Mouse (Mus musculus): Measurements from ENCODE around the gene Ampd2. TPM values are rescaled to one million over a fixed set of nuclear protein-coding genes. Genes with fewer than 3 reads are reported as not detected.

Gene Ampd2
- total RNA-seq, 4 experiments from 2014 or later, result 56.4 to 61.4 (median 58.1) TPM

DNA sequence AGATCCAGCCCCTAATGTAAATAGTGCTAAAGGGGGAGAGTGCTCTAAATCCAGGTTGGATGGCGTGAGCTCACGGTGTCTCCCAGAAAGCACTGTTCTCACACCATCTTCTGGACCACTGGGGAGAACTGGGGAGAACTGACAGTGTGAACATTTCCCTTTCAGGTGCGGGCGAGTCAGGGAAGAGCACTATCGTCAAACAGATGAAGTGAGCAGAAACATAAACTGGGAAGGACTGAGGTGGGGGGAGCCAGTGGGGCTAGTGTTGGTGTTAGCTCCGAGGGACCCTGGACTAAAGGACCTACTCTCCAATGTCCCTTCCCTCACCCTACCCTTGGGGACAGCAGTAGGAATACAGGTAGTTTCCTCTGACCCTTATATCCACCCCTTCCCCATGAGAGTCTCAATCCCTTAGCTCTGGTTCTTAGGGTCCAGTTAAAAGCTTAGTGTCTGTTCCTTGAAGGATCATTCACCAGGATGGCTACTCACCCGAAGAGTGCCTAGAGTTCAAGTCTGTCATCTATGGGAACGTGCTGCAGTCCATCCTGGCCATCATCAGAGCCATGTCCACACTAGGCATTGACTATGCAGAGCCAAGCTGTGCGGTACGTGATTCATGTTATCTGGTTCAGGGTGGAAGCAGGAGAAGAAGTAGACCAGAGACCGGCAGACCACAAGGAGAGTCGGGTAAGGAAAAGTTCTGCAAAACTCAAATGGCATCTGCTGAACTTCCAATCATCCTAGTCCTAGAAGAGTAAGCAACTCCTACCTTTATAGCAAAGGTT, 8.7 kb upstream of the Ampd2 start:
- DNase-seq (ENCODE audit: low spot score in 2 of 2), result no peak

DNA sequence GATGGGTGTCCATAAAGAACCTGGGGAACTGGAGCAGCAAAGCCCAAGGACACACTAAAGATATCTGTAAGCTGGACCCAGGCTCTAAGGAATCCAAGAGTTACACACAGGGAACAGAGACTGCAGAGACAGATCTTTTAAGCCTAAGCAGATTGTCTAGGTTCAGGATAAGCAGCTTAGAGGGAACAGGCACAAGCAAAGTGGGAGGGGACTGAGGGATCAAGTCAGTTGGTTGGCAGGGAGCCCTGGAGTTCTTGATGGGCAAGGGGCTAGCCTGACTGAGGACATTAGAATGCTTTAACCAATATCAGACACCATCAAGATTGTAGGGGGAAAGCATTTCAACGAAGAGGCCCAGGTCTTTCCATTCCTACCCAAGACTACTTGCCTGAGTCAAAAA, 7.7 kb upstream of the Ampd2 start:
- DNase-seq (ENCODE audit: low spot score in 2 of 2), result no peak

DNA sequence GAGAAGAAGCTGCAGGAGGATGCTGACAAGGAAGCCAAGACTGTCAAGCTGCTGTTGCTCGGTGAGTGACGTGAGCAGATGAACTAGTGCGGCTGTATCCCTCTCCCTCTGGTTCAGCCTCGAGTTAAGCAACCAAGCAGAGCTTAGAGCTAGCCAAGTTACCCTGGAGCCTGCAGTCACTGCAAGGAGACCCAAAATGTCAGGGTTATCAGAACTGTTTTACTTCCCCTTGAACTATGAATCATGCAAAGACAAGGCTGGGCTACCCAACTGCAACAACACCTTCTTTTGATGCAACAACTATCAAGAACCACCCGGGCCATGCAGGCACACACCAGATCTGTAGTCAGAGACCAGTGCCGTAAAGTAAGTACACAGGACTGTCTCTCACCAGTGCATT, 6.9 kb upstream of the Ampd2 start:
- DNase-seq (ENCODE audit: low spot score in 2 of 2), result no peak

DNA sequence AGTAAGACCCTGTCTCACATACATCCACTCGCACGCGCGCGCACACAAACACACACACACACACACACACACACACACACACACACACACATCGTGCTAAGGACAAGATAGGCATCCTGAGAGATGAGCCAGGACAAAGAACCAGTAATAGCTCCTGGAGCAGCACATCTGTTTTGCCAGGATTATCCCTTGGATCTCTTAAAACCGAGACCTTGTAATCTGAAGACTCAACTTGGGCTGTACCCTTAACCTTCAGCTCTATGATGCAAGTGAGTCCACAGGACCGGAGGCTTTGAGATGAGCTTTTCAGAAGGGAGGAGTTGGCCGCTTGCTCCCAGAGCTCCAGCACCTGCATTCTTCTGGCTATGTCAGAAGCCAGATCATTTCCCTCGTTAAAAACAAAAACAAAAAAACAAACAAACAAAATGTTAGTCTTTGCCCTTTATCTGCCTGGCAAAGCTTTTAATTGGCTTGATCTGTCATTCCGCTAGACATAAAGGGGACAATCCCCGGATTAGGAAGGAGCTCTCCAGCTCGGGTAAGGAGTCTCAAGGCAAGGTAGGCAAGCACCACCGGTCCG, 6.2 kb upstream of the Ampd2 start, which contains the start of gene Gnat2:
TSS of gene Gnat2 (plus strand) at position 254 of the 580 bp plus-strand sequence.
- no peak for DNase-seq (ENCODE audit: low spot score in 2 of 2)

DNA sequence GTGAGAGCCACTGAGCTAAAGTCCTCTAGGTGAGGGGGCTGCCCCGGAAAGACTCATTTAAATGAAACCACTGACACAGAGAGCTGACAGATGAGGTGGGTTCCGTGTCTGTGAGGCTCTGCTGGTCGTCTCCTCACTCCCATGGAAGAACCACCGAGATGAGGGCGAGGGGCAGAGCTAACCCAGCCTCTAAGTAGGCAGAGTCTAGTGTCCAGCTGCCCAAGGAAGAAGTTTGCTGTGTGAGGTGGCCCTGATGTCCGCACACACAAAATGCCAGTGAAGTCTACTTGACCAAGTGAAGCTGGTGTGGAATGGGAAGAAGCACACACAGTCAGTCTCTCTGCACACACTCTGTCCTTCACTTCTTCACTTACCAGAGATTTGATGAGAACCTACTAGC, 5.6 kb upstream of the Ampd2 start:
- no peak for DNase-seq (ENCODE audit: low spot score in 2 of 2)

DNA sequence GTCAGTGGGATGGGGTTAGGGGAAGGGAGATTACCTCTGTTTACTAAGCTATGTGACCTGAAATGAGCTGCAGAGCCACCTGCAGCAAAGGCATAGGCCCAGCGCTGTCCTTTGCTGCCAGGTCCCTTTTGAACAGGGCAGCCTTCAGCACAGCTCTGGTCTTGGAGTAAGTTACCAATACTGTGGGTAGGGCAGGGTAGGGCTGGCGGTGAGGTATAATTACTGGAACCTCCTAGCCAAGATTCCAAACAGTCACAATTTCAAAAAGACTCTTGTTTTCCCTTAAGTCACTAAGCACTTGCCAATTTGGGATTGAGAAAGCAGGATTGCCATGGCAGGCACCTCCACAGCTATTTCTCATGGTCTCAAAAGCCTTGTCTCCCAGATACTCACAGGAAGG, 4.1 kb upstream of the Ampd2 start:
- no peak for DNase-seq (ENCODE audit: low spot score in 2 of 2)

DNA sequence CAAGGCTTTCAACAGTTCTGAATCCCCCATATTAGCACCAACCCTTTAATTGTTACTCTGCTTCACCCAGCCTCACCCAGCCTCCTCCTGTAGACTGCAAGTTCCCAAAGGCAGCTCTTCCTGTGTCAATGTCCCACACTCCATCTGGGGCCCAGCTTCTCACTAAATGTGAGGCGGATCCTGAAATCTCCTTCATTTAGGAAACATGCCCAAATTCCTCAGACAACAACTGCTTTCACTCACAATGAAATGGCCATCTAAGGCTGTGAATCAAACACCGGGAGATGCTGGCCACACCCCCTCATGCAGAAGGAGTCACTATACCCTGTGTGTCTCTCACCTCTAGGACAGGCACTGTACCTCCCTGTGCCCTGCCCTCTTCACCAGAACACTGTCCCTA, 3.5 kb upstream of the Ampd2 start:
- DNase-seq (ENCODE audit: low spot score in 2 of 2), result no peak

DNA sequence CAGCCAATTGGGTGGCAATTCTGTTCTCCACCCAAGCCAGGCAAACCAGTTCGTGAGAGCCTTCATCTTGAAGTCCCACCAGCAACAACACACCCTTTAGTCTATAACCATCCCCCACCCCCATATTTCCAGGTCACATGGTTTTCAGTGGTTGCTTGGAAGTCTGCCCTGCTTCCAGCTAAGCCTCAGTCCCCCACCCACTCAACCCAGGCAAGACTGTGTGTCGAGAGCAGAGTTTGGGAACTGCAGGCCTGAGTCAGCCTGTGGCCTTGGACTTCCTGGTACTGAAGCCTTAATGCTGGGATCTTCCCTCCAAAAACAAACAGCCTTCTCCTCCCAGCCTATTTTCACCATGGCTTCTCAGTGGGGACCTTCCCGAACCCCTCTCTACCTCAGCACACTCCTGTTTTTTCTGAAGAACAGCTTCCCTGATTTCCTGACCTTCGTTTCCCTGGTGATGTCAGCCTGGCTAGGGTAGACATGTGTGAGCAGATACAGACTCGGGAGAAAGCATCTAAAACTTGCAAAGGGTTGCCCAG, 2.5 kb upstream of the Ampd2 start:
- DNase-seq (ENCODE audit: low spot score in 2 of 2), result no peak

DNA sequence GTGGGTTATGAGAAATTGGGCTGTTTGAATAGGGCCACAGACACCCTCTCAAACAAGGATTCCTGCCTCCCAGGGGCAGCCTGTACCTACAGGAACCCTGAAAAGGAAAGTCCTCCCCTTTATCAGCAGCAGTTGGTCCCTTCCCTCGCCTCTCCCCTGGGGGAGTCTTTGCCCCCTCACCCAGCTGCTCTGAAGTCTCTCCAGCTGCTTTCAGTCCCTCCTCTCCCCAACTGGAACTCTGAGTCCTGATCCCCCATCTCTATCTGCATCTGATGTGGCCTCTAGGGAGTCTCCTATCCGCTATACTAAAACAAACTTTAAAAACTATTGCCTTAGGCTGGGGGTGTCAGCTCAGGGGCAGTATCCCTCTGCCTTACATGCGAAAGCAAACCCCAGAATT, 878 bp upstream of the Ampd2 start:
- no peak for DNase-seq (ENCODE audit: low spot score in 2 of 2)

DNA sequence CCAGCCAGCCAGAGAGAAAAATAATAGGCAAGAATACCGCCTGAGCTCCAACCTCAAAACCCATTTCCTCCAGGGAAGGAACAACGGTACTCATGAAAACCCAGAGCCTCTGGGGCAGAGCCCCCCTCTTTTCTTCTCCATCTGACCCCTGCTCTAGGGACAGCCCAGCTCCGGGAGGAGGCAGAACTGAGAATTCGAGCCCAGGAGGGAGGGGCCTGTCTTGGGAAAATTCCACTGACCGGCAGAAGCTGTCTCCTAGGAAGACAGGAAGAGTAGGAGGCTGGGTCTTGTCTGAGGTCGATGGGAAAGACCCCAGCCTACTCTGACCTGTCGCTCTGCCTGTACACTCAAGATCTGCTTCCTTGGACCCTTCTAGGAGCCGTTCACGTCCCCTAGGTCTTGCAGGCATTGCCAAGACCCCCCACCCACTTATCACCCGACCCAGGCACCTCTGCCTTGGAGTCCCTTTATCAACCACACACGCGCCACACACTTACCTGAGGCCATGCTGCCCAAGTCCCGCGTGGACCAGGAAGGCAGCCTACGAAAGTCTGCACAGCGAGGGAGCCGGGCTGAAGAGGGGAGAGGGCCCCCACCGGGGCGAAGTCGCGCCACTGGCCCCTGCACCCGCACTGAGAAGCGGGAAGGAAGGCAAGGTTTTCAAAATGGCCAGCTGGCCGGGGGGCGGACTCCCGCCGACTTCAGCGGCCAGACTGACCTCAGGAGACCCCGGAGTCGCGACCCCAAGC, 556 bp downstream of the Ampd2 start:
- peak in 1 of 2 experiments; percentile 58 for DNase-seq (ENCODE audit: low spot score in 2 of 2)

DNA sequence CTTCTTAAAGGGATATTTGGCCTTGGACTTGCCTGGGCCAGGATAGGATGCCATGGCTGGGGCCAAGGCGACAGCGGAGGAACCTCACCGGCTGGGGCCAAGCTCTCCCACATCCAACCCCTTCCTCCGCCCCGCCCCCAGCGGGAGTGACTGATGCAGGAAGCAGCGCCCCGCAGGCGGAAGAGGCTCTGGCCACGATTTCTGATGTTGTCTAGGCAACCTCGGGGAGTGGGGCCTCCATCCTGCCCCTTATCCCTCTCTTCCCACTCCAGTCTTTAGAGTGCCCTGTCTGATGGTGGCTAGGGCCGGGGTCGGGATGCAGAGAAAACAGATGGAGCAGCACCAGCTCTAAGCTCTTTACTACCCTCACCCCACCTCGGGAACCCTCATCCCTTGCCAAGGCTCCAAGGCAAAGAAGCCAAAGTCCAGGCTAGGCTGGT, 1.1 kb downstream of the Ampd2 start:
- DNase-seq (ENCODE audit: low spot score in 2 of 2), result peak; percentile 77 to 88

DNA sequence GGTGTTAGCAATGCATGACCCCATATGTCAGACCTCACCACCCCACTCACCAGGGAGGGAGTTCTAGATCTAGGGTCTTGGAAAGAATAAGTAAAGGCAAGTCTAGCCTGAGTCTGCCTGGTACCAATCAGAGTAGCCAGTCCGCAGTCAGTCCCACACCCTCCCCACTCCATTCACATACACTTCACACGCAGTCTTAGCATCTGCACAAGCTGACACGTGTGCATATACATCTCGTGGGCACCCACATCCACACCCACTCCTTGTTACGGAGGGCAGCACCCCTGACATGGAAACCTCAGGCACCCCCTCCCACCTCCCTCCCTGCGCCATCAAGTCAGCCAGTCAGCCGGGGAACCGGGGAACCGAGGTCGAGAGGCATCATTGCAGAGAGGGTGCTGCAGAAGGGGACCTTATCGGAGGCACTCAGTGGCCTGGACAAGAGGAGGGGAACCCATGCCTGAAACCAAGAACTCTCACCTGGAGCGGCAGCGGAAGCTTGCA, 1.6 kb downstream of the Ampd2 start:
- DNase-seq (ENCODE audit: low spot score in 2 of 2), result no peak

DNA sequence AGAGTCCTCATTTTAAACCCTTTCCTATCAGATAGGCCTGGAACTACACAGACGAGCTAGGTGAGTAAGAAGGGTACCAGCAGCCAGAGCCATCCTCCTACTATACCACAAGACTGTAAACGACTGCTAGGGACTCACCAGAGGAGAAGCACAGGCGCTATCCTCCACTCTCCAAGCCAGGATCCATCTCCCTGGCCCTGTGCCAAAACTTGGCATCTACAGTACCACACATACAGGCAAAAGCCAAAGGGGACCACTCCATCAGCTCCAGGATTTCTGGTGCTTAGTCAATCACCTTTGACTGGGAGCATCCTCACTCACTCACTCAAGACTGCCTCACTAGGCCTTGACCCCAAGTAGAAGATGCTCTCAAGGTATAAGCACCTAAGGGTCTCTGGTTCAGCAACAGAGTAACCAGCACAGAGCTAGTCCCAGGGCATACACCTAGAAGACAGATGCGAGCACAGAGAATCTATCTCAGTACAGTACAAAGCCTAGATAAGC, 2.5 kb downstream of the Ampd2 start:
- DNase-seq (ENCODE audit: low spot score in 2 of 2), result no peak

DNA sequence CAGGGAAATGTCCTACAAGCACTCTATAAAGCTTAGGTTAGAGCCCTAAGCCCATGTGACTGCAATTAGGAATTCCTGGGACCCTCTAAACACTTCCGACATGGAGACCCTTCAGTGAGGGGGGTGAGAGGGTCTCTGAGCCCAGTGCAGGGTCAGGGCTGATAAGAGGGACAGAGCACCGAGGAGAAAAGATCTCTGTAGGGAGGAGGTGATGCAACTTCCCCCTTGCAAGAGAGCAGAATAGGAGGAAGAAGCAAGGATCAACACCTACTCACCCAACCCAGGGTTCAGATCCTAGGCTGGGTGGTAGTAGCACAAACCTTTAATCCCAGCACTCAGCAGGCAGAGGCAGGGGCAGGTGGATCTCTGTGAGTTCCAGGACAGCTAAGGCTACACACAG, 3.3 kb downstream of the Ampd2 start:
- DNase-seq (ENCODE audit: low spot score in 2 of 2), result no peak

DNA sequence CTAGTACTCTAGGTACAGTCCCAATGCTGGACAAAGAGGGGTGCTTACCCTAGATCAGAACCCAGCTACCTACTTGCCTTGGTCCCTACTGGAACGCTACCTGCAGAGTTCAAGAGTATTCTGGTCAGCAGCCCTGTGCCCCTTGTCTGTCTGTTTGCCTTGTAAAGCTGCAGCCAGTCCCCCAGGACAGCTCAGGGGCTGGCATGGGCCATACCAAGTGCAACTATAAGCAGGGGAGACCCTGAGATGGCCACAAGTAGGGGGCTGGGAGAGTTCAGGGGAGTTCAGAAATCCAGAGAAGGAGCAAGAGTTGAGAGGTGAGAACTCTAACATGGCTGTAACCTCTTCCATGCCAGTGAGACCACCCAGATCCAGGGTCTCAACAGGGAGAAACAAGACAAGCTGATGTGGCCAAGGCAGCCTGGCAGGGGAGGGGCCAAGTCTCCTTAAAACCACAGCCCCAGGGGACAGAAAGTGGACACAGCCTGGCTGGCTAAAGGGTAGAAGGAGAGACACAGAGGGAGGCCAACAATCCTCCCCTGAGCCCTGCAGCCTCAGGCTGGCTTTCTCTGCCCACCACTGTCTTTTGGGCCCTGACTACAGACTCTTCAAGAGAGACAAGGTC, 4.1 kb downstream of the Ampd2 start:
- DNase-seq (ENCODE audit: low spot score in 2 of 2), result no peak

DNA sequence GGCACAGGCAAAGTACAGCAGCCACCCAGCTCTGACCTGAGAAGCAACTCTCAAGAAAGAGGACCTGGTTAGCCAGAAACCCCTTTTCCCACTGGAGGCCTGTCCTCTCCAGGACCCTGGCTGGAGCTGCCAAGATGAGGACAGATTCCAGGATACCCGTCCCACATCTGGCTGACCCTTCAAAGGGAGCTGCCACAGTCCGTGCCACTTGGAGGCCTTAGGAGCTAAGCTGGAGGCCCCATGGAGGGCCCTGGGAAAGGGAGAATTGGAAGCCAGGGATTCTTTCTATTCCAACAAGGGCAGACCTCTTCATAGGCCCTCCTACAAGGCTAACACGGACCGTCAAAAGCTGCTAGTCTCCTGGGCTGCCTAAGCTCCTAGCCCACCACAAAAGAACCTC, 4.8 kb downstream of the Ampd2 start:
- no peak for DNase-seq (ENCODE audit: low spot score in 2 of 2)

DNA sequence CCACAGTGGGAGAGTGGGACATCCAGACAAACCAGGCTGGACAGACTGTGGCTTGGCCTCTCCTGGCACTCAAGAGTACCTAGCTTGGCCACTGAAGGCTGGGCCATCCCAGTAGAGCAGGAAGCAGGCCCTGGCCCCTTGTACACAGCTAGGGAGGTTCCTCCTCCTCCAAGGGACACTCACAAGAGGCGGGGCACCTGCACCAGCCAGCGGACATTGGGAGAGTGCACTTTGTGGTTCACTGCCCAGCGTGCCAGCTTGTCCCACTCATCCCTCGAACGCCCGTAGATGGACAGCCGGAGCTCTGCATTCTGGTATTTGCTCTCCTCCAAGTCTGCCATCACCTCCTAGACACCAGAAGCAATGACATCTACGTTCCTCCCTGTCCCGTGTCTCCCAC, 9.6 kb downstream of the Ampd2 start:
- no peak for DNase-seq (ENCODE audit: low spot score in 2 of 2)

DNA sequence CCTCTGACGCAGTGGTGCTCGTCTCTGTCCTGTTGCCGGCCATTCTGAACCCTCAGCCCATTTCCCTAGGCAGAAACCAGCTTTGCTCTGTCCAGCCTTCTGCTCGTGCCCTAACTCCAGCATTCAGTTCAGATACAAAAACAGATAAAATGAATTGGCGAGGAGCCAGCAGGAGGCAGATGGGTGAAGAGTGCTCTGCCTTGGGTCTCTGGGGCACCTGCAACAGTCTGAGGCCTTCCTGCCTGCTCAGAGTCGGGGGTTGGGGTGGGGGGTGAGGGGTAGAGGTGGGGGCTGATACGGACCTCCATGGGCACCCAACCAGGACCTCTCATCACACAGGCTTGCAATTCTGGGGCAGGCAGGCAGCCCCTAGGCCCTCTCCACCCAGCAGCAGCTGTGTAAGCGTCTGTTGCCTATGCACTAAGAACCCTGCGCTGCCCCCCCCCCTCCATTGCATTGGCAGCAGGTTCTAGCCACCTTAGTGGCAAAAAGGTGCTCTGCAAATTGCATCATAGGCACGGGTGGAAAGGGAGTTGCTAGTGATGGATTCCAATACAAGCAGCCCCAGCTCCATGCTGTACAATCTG, 13.4 kb downstream of the Ampd2 start:
- DNase-seq (ENCODE audit: low spot score in 2 of 2), result no peak

DNA sequence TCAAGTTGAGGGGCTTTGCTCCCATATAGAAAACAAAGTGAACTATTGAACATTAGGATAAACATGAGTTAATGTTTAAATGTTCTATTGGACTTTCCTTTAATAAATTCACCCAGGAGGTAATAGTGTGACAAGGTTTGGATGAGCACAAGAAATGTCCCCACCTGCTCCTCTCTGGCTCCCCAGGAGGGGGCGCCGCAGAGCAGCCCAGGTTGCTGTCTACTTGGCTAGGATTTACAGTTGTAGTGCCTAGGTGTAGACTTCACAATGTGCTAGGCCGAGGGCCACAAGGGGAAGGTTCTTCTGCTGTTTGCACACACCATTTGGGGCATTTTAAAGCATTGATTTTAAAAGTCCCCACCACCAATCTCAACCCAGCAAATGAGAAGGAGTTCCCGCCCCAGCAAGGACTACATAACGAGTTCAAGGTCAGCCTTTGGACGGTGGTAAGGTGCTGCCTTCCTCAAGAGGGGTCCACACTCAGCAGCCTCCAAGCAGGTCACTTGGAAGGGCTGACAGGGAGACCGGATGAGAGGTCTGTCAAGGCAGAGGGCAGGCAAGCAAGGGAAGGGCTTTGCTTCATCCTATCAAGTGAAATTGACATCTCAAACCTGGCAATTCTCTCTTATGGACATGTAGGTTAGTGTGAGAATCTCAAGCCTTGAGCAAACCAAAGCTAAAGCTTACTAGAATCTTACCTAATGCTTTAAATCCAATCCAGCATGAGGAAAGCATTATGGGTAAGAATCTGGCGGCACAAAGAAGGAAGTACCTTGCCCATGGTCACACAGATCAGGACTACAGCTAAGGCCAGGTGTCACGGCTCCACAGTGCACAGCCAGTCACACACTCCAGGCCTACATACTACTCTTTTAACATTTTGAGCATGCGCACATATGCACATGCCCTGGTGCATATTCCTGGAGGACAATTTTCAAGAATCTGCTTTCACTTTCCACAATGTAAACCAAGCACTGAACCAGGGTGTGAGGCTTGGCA, 15.9 kb downstream of the Ampd2 start:
- DNase-seq (ENCODE audit: low spot score in 2 of 2), result peak in 1 of 2 experiments; percentile 60

Measured in left cerebral cortex, adult 8-10 months (tissue).